Mouse (Mus musculus) spleen, embryonic (tissue): ENCODE data around the gene Gclm.

Experiments used
- CTCF ChIA-PET: fragments of 350-600 bp; sonication (Branson Sonifier 250); formaldehyde crosslinking; loops from one replicate; lab custom pipeline; 2022; lab: Charles Lee

Gclm gene

DNA sequence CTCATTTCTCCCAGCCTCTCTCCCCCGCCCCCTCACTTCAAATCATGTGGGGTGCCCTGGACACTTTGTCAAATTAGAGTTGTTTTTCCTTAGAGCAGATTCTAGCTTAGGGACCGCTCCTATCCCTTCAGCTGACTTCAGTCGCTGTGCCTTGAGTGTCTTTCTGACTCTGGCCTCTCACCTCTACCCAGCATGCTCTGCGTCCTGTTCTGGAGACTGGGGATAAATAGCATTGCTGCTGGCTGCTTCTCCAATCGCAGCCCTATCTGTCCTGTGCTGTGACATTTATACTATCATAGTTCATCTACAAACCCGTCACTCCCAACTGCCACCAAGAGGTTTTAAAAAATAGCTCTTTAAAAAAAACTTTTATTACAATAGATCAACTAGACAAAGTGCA lies 2.5 kb upstream of the Gclm start:
- CTCF ChIA-PET = no interaction called here

DNA sequence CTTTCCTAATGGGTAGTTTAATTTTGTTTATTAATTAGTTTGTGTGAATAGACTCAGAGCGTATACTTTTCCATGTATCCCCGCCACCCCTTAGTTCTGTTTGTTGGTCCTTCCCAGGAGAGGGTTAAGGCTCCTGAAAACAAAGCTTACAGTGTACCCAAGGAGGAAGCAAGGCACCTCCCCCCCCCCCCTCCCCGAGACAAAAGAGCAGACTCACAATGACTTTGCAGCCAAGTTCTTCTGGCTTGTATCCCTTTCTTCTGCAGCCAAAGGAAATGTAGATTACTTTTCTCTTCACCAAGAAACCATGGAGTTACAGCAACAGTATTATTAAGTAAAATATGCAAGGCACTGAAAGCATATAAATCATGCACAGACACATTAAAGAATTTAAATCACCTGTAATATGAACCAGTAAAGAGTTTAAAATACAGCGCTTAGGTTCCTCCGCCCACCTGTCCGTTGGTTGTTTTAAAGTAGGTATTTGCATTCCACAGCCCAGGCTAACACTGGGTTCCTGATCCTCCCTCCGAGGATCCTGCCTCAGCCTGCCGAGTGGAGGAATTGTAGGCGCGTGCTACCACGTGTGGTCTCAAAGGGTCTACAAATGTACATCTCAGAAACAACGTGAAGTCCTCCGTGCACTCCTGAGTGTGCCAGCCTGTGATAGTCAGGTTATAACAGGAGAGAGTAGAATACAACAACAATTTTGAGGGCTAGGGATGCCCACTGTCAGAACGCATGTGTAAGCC lies 1.8 kb upstream of the Gclm start:
- CTCF ChIA-PET = no interaction called here

DNA sequence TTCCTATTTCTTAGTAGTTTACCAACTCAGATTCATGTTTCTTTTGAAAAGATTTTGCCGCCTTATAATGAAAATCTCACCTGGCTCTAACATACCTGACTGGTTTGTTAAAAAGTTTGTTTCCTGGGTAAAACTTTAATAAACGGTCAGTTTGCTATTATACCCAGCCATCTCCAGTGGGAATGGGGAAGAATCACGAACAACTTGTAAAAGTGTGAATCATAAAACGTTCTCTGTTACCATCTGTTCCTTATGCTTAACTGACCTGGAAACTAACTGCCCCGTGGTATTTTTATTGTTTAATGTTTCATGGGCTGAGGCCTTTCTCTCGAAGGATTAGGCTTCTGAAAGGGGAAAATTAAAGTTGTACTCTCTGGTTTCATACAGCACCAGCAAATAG lies 598 bp upstream of the Gclm start:
- CTCF ChIA-PET = no interaction called here

- CTCF ChIA-PET = interaction anchor here (0.6 kb wide), 1 partner anchor 709 kb away, joined by 10 read pairs; no protein-coding TSS in a partner anchor
Measured at GRCm38 (mm10) chr3:122245878-122246332, 548 bp downstream of the Gclm start.

GRCm38 (mm10) chr3:122246406-122246805 lies 1.0 kb downstream of the Gclm start:
- CTCF ChIA-PET = interaction anchor here (0.6 kb wide), 1 partner anchor 61 kb away, joined by 3 read pairs; no protein-coding TSS in a partner anchor

DNA sequence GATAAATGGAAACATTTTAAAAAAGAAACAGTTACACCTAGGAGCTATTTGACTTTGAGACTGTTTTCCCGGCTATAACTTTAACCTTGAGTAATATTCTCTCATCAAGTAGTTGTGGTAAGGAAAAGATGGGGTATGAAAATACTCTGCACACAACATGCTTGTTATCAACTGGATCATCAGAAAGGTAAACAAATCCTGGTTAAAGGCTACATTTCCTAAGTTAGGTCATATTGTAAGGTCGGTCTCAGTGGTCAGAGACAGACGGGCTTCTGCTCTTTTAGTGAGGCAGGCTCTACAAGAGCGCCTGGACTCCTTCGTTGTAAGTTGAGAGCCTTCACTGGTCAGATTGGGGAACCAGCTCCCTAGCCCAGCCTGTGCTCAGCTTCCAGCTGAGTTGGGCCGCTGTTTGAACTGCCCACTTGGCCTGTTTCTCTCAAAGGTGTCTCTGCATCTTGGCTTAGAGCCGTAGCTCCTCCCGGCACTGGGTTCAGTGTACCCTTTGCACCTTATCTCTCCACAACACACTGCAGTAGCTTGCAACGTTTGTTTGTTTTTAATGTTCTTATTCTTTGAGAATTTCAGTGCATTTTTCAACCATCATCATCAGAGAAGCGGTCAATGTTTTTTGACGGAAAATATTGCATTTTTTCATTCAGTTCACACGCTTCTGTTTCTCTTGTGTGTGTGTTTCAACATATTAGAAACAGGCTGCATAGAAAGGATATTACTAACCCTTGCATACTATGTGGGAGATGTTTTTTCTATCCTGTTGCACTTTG lies 1.8 kb downstream of the Gclm start:
- CTCF ChIA-PET = interaction anchor here (0.6 kb wide), 1 partner anchor 61 kb away, joined by 3 read pairs; no protein-coding TSS in a partner anchor

- CTCF ChIA-PET = no interaction called here
Measured at GRCm38 (mm10) chr3:122247768-122248100, 2.4 kb downstream of the Gclm start.

DNA sequence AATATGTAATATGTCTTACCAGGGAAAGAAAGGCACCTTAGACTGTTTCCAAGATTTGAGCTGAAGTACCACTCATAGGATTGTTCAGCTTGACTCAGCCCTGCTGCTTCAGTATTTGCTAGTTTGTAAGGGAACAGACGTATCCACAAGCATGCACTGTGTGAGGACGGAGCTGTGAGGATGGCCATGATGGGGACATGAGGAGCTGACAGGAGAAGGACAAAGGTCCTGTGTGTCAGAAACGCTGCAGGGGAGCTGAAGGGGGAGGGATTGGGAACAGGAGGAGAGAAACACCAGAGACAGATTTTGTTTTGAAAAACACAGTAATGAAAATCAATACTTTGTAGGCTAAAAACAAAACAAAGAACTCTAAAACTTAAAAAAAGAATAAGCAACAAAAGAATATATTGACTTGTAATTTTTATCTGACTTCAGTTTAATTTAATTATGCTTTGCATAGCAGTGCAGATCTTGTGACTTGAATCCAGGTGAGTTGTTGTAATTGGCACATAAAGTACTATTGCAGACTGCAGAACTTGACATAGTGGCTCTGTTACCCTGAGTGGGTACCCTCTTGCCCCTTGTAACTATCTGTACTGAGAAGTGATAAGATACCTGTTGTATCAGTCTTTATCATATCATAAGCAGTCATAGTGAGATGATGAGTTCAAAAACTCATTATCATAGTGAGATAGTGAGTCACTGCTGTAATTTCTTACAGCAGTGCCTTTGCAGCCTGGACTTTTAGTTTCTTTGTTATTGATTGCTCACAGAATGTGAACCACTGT lies 7.3 kb downstream of the Gclm start:
- CTCF ChIA-PET = no interaction called here

- CTCF ChIA-PET = interaction anchor here (0.6 kb wide), 1 partner anchor 182 kb away, joined by 3 read pairs; no protein-coding TSS in a partner anchor
Measured at GRCm38 (mm10) chr3:122254050-122254449, 8.7 kb downstream of the Gclm start.

GRCm38 (mm10) chr3:122269986-122270385 lies 24.6 kb downstream of the Gclm start:
- CTCF ChIA-PET = interaction anchor here (0.6 kb wide), 1 partner anchor 473 kb away, joined by 6 read pairs; no protein-coding TSS in a partner anchor

DNA sequence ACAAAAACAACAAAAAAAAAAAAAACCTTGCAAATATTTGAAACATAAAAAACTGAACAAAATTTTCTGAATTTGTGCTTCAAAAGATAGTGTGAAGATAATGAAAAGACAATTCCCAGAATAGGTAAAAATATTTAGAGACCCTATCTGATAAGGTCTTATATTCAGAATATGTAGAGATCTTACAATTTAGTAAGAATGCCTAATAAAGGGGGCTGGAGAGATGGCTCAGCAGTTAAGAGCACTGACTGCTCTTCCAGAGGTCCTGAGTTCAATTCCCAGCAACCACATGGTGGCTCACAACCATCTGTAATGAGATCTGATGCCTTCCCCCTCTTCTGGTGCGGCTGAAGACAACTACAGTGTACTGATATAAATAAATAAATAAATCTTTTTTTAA lies 27.2 kb downstream of the Gclm start:
- CTCF ChIA-PET = interaction anchor here (0.9 kb wide), 1 partner anchor 20 kb away, joined by 4 read pairs; no protein-coding TSS in a partner anchor

- CTCF ChIA-PET = no interaction called here
Measured at GRCm38 (mm10) chr3:122273407-122274240, 28.3 kb downstream of the Gclm start.

DNA sequence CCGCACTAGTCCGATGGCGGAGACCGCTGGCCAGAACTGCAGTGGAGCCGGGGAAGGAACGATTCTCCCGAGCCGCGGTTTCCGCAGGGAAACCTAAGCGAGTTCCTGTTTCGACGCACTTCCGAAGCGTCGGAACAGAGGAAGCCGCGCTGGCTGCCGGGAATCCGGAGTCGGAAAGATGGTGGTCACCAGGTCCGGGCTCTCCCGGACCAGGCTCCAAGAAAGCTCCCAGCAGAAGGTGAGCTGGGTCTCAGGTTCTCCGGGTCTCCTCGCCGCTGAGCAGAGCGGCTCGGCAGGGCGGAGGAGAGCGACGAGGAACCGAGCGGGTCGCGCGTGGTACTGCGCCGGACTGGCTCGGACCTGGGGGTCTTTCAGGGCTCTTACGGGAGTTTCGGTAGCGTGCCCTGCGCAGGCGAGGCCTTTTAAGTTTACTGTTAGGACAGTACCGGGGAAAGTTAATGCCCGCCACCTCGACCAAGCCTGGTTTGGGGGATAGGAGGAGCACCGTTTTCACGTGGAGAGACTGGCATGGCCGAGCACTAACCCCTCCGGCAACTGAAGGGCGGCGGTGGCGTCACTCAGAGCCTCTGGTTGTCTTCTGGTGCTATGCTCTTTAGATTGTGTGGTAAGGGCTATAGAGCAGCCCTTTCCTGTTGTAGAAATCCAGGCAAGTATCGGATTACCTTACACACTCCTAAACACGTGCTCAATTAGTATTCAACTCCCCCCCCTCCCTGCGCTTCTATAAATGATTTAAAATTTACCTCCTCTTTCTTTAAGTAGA lies 29.1 kb downstream of the Gclm start, which contains the start of gene Dnttip2:
Gene Dnttip2, plus strand, starts transcription at position 148 of the 784 bp plus-strand sequence.
- CTCF ChIA-PET = no interaction called here

- CTCF ChIA-PET = no interaction called here
Measured at GRCm38 (mm10) chr3:122275111-122275510, 29.8 kb downstream of the Gclm start.

DNA sequence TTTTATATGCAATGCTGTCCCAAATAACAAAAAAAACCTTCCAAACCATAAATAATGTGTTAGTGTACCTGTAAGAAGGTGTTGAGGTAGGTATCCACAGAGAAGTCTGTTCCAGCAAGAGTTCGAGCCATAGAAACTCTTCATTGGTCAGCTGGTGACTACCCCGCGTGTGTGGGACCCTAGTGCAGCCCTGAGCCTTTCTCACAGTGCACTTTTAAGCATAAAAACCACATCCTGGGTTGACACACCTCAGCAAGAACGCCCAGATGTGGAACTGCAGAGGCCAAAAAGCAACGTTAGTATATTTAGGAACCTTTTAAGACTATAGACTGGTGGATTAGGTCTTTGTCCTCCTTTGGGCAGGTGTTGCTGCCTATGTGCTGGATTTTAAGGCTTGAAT lies 41.8 kb downstream of the Gclm start:
- CTCF ChIA-PET = no interaction called here

DNA sequence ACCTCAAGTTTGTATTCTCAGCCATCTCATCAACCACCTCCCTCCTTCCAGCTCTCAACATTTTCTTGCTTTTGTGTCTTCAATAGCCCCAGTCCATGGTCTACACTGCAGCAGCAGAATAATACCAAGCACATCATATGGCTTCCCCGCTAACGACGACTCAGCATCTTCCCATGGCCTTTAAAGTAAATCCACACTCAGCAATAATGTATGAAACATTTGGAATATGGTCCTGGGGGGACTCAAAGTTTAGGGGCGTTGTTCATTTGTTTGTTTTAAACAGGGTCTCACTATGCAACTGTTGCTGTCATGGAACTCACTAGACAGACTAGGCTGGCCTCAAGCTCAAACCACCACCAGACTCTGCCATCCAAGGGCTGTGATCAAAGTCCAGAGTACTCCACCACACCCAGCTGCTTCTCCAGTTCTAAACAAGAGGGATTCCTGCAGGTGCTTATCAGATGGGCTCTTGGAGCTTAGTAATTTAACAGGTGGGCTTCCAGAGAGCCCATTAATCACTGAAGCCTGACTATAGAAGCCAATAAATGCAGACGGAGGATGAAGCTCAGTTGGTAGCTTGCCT lies 43.3 kb downstream of the Gclm start:
- CTCF ChIA-PET = no interaction called here

DNA sequence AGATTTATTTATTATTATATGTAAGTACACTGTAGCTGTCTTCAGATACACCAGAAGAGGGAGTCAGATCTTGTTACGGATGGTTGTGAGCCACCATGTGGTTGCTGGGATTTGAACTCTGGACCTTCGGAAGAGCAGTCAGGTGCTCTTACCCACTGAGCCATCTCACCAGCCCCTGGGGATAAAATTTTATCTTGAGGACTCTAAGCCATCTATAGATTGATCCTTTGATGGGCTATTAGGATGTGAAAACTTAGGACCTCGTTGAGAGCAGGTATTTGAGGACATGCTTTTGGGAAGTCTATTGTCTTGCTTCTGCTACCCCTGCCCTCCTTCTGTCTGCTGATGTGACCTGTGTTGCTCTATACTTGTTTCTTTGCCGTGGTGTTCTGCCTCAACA lies 44.0 kb downstream of the Gclm start:
- CTCF ChIA-PET = interaction anchor here (0.7 kb wide), 1 partner anchor 1089 kb away, joined by 3 read pairs; no protein-coding TSS in a partner anchor

- CTCF ChIA-PET = no interaction called here
Measured at GRCm38 (mm10) chr3:122290696-122291095, 45.3 kb downstream of the Gclm start.

GRCm38 (mm10) chr3:122291828-122292227 lies 46.5 kb downstream of the Gclm start:
- CTCF ChIA-PET = interaction anchor here (0.9 kb wide), 1 partner anchor 20 kb away, joined by 4 read pairs; no protein-coding TSS in a partner anchor
